In the genomic region with DNA sequence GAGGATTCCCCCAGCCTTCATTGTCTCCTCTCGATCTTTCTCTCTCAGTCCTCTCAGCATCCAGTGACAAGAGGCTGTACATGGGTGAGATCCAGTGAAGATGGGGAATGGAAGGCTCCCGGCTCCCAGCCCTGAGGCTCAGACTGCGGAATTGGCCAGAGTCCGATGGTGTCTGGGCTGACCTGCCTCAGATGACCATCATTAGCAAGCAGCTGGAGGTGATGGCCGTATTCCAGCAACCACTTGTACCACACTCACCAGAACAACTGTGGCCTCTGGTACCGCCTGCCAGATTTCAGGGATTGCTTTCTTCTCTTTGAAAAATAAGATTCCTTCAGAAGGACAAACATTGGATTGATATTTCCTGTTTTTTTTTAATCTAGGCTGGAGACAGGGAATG, we compare ENCODE assay signal across 7 mouse cellular contexts. TPM values are rescaled to one million over a fixed set of nuclear protein-coding genes. Genes with fewer than 3 reads are reported as not detected.
DNase-seq lines count a peak whose midpoint lies in the region.

No protein-coding gene starts in this region.

- DNase-seq in urinary bladder, postnatal 36 days (ENCODE audit: low spot score in 2 of 2), result peak; percentile 2 to 9
- DNase-seq in urinary bladder, adult 2 months (ENCODE audit: low spot score), result no peak
- peak; percentile 84 for DNase-seq in gastrocnemius, postnatal 10 days
- DNase-seq in layer of hippocampus, adult 8-10 months (ENCODE audit: low spot score in 2 of 2), result peak; percentile 38
- DNase-seq in right cerebral cortex, postnatal 25 days, result peak; percentile 15
- DNase-seq in retina, embryonic 14.5 days (ENCODE audit: low spot score), result no peak
- no peak for DNase-seq in embryo, embryonic 10.5 days (ENCODE audit: low spot score)

RNA-seq across cellular contexts. Expression of a gene that starts 29.6 kb away (rescaled TPM):
- 30.7 and 35.2 TPM in 2 replicates for polyA plus RNA-seq in urinary bladder, adult 2 months (2012; rRNA removed)
- 10 to 100 TPM; 27.2 to 29.5 TPM for total RNA-seq in gastrocnemius, postnatal 10 days (2021)
- 10 to 100 TPM; 29.4 to 32.3 (median 30.6) TPM for total RNA-seq in layer of hippocampus, adult 8-10 months (2022)

RNA-seq across cellular contexts. Expression of a gene that starts 29.8 kb away (rescaled TPM):
- polyA plus RNA-seq in urinary bladder, adult 2 months (2012; rRNA removed), result 24.7 and 34.3 TPM in 2 replicates
- total RNA-seq in gastrocnemius, postnatal 10 days (2021), result 10 to 100 TPM; 45.4 to 46.9 TPM
- 10 to 100 TPM; 51.1 to 63.2 (median 59.1) TPM for total RNA-seq in layer of hippocampus, adult 8-10 months (2022)

Comparison
In these comparisons a context has a peak if more than half of its experiments do, and no peak if none do; other contexts are left out.
1. DNase-seq: peak in urinary bladder, postnatal 36 days (2 of 2), gastrocnemius, postnatal 10 days (single experiment), layer of hippocampus, adult 8-10 months (2 of 2) and right cerebral cortex, postnatal 25 days (single experiment); none in urinary bladder, adult 2 months (single experiment), retina, embryonic 14.5 days (single experiment) and embryo, embryonic 10.5 days (single experiment).